Mouse (Mus musculus): ENCODE measurements around the gene Rngtt. TPM values are rescaled to one million over a fixed set of nuclear protein-coding genes. Genes with fewer than 3 reads are reported as not detected.
"Not testable (repeated sequence)": the region's sequence is repeated elsewhere in the genome, so short reads cannot be mapped to it uniquely, and the experiment has no call there.

Gene Rngtt
- polyA plus RNA-seq, 1 experiment from 2014 or later = 14.3 TPM

- no peak for TF ChIP-seq CTCF (IDR thresholded peaks at IDR 0.05; ENCODE audit: low read depth)
- no peak overlapping the region for H3K9ac ChIP-seq (ENCODE audit: low read depth, low read length)
- H3K4me1 ChIP-seq (replicated peaks; ENCODE audit: insufficient read depth, low read length) = no peaks in the 10 kb centered on the region
- H3K27ac ChIP-seq = no peak overlapping the region
- H3K9me3 ChIP-seq (replicated peaks; ENCODE audit: low read length) = no peaks in the 10 kb centered on the region
- peak overlapping the region; percentile 30 for H3K4me3 ChIP-seq (replicated peaks; ENCODE audit: low read depth, low read length)
- no peaks in the 10 kb centered on the region for H3K27me3 ChIP-seq (ENCODE audit: insufficient read depth, low read length)
- DNase-seq (ENCODE audit: low spot score) (no peak), ATAC-seq (replicated peaks; ENCODE audit: low FRiP score, low read depth) (no peak)
- H3K36me3 ChIP-seq (ENCODE audit: insufficient read depth, low read length) = no peaks in the 10 kb centered on the region
- 81% methylated on average over 12 of the region's 12 CpGs for WGBS
- peak overlapping the region; percentile 41 for H3K4me2 ChIP-seq (ENCODE audit: low read length)
Observed at GRCm38 (mm10) chr4:33289106-33289650, 20.9 kb upstream of the Rngtt start.

GRCm38 (mm10) chr4:33290002-33290401 is 20.1 kb upstream of the Rngtt start, which contains the start of gene Pnrc1:
Gene Pnrc1 (minus strand): TSS chr4:33290163.
- peak within 1 kb of the TSS; percentile 30 for H3K4me3 ChIP-seq (replicated peaks; ENCODE audit: low read depth, low read length)
- DNase-seq (ENCODE audit: low spot score) (peak; percentile 82), ATAC-seq (replicated peaks; ENCODE audit: low FRiP score, low read depth) (peak; percentile 86; the same call in 1 of the 2 replicates)
- no peaks in the 10 kb centered on the region for H3K27me3 ChIP-seq (ENCODE audit: insufficient read depth, low read length)
- no peaks in the 10 kb centered on the region for H3K4me1 ChIP-seq (replicated peaks; ENCODE audit: insufficient read depth, low read length)
- no peak for TF ChIP-seq CTCF (IDR thresholded peaks at IDR 0.05; ENCODE audit: low read depth)
- no peak within 1 kb of the TSS for H3K9ac ChIP-seq (ENCODE audit: low read depth, low read length)
- no peaks in the 10 kb centered on the region for H3K36me3 ChIP-seq (ENCODE audit: insufficient read depth, low read length)
- peak within 1 kb of the TSS; percentile 41 for H3K4me2 ChIP-seq (ENCODE audit: low read length)
- WGBS = 43% methylated on average over 3 of the region's 3 CpGs
- H3K27ac ChIP-seq = peak within 1 kb of the TSS; percentile 31; the same call in 1 of the 2 replicates
- H3K9me3 ChIP-seq (replicated peaks; ENCODE audit: low read length) = no peaks in the 10 kb centered on the region

- DNase-seq (ENCODE audit: low spot score) (no peak), ATAC-seq (replicated peaks; ENCODE audit: low FRiP score, low read depth) (no peak)
- Histone ChIP-seq H3K4me3 (replicated peaks; ENCODE audit: low read depth, low read length) (no peak overlapping the region), H3K9me3 (replicated peaks; ENCODE audit: low read length) (no peaks in the 10 kb centered on the region), H3K4me1 (replicated peaks; ENCODE audit: insufficient read depth, low read length) (no peaks in the 10 kb centered on the region), H3K9ac (ENCODE audit: low read depth, low read length) (no peak overlapping the region), H3K4me2 (ENCODE audit: low read length) (no peak overlapping the region), H3K27ac (no peak overlapping the region), H3K36me3 (ENCODE audit: insufficient read depth, low read length) (no peaks in the 10 kb centered on the region), H3K27me3 (ENCODE audit: insufficient read depth, low read length) (no peaks in the 10 kb centered on the region)
- 40% methylated on average over 4 of the region's 4 CpGs for WGBS
- TF ChIP-seq CTCF (IDR thresholded peaks at IDR 0.05; ENCODE audit: low read depth) = peak; percentile 51
Observed at GRCm38 (mm10) chr4:33290878-33291277, 19.2 kb upstream of the Rngtt start.

- Histone ChIP-seq H3K27me3 (ENCODE audit: insufficient read depth, low read length) (no peaks in the 10 kb centered on the region), H3K9me3 (replicated peaks; ENCODE audit: low read length) (no peaks in the 10 kb centered on the region), H3K36me3 (ENCODE audit: insufficient read depth, low read length) (no peaks in the 10 kb centered on the region), H3K9ac (ENCODE audit: low read depth, low read length) (no peak overlapping the region), H3K4me2 (ENCODE audit: low read length) (0 out of 2 replicates have a peak overlapping the region, but pooled peaks have one; percentile 23), H3K27ac (no peak overlapping the region), H3K4me1 (replicated peaks; ENCODE audit: insufficient read depth, low read length) (no peaks in the 10 kb centered on the region), H3K4me3 (replicated peaks; ENCODE audit: low read depth, low read length) (no peak overlapping the region)
- 20% methylated on average over 16 of the region's 16 CpGs for WGBS
- peak; percentile 95 for TF ChIP-seq CTCF (IDR thresholded peaks at IDR 0.05; ENCODE audit: low read depth)
- no peak for ATAC-seq (replicated peaks; ENCODE audit: low FRiP score, low read depth)
- DNase-seq (ENCODE audit: low spot score) = peak; percentile 72
Observed at GRCm38 (mm10) chr4:33292409-33293370, 17.4 kb upstream of the Rngtt start.

GRCm38 (mm10) chr4:33300891-33301665 is 9.0 kb upstream of the Rngtt start:
- H3K27ac ChIP-seq; H3K9me3 ChIP-seq (replicated peaks; ENCODE audit: low read length); H3K36me3 ChIP-seq (ENCODE audit: insufficient read depth, low read length); H3K9ac ChIP-seq (ENCODE audit: low read depth, low read length); DNase-seq (ENCODE audit: low spot score); H3K4me1 ChIP-seq (replicated peaks; ENCODE audit: insufficient read depth, low read length); H3K4me3 ChIP-seq (replicated peaks; ENCODE audit: low read depth, low read length); H3K4me2 ChIP-seq (ENCODE audit: low read length); ATAC-seq (replicated peaks; ENCODE audit: low FRiP score, low read depth); H3K27me3 ChIP-seq (ENCODE audit: insufficient read depth, low read length): not testable (repeated sequence)
- 77% methylated on average over 6 of the region's 6 CpGs for WGBS

DNA sequence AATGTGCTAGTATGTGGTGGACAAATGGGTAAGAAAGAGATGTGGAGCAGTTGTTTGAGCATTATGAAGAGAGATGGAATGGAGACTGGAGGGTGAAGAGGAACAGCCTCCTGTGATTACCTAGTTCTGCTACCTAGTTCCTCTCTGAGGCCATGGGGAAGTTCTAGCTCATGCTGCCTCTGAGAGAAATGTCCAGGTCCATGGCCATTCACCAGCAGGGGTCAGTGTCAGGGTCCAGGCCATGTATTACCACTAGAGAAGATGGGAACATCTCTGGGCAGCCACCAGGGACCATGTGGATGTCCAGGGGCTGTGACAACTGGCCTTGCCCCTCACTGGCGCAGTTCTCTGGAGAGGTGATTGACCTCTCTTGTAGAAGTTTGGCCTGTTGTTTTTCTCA is 7.1 kb upstream of the Rngtt start:
- Histone ChIP-seq H3K9me3 (replicated peaks; ENCODE audit: low read length) (no peaks in the 10 kb centered on the region), H3K4me3 (replicated peaks; ENCODE audit: low read depth, low read length) (no peak overlapping the region), H3K9ac (ENCODE audit: low read depth, low read length) (no peak overlapping the region), H3K4me2 (ENCODE audit: low read length) (no peak overlapping the region), H3K27me3 (ENCODE audit: insufficient read depth, low read length) (no peaks in the 10 kb centered on the region), H3K4me1 (replicated peaks; ENCODE audit: insufficient read depth, low read length) (no peaks in the 10 kb centered on the region), H3K36me3 (ENCODE audit: insufficient read depth, low read length) (no peaks in the 10 kb centered on the region), H3K27ac (no peak overlapping the region)
- TF ChIP-seq CTCF (IDR thresholded peaks at IDR 0.05; ENCODE audit: low read depth) = no peak
- no peak for ATAC-seq (replicated peaks; ENCODE audit: low FRiP score, low read depth)
- 80% methylated on average over 1 of the region's 1 CpGs for WGBS
- no peak for DNase-seq (ENCODE audit: low spot score)

All from kidney, postnatal 0 days (tissue).